Mouse (Mus musculus): ENCODE measurements at regions not wholly inside any gene's neighbourhood (a gene's known extent, or its start where the extent isn't known, plus 50 kb on each side); places are given as distances from the start of the nearest gene placed in this dataset.

GRCm38 (mm10) chr16:75304743-75305142 lies 281.1 kb downstream of the Lipi start:
- no peak for DNase-seq (ENCODE audit: low read depth, low spot score)

GRCm38 (mm10) chr16:75297416-75297815 lies 288.4 kb downstream of the Lipi start:
- DNase-seq (ENCODE audit: low read depth, low spot score): no peak

- DNase-seq (ENCODE audit: low read depth, low spot score): no peak
Observed at GRCm38 (mm10) chr16:75292736-75293428, 293.0 kb downstream of the Lipi start.

DNA sequence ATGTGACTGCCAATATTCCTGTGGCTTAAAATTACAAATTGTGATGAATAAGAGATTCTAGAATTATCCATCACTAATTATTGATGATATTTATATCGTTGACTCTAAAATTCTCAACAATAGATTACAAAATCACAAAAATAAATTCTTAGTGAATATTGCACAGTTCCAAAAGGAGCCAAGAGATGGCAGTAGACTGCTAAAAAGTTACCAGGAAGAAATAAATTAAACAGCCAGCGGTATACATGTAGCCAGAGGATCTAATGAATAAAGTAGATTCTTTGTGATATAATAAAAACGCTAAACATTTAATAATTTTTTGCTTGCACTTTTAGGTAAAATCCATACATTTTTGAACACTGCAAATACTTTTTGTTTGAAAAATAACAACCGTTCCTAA lies 294.7 kb downstream of the Lipi start:
- DNase-seq (ENCODE audit: low read depth, low spot score): no peak

GRCm38 (mm10) chr16:75287150-75287549 lies 298.7 kb downstream of the Lipi start:
- no peak for DNase-seq (ENCODE audit: low read depth, low spot score)

GRCm38 (mm10) chr16:75285811-75286210 lies 300.1 kb downstream of the Lipi start:
- no peak for DNase-seq (ENCODE audit: low read depth, low spot score)

- DNase-seq (ENCODE audit: low read depth, low spot score): no peak
Observed at GRCm38 (mm10) chr16:75263903-75264302, 322.0 kb downstream of the Lipi start.

DNA sequence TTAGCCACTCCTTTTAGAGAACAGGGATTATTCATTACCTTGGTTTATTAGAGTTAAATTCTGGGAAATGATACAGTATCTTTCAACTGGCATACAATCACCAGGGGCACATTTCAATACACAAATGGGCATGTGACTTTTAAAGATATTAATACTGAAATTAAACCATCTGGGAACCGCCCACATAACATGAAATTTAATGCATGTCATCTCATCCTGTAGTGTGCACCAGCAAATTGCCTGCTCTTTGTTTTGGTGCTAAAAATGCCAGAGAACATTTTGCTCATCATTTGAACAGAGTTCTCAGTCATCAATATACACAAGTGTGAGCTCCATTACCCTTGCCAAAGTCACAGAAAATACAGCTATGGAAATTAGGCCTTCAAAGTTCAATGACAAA lies 330.9 kb downstream of the Lipi start:
- no peak for DNase-seq (ENCODE audit: low read depth, low spot score)

GRCm38 (mm10) chr16:75249170-75249569 lies 336.7 kb downstream of the Lipi start:
- no peak for DNase-seq (ENCODE audit: low read depth, low spot score)

- DNase-seq (ENCODE audit: low read depth, low spot score): no peak
Observed at GRCm38 (mm10) chr16:75240383-75240782, 345.5 kb downstream of the Lipi start.

DNA sequence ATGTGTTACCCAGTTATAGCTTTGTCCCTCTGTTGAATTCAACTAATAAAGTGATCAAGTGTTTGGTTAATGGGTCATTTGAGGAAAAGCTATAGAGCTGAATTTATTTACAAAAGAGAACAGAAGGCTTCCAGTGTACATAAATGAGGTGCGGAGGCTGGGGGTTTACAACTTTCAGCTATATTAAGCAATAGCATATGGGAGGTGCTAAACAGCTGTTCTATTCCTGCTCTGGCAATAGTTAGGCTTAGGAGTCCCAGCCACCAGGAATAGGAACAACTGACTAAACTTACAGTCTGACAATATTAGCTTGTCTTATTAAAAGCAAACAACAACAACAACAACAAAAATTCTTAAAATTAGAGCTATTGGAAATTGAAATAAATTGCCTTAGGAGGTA lies 353.7 kb downstream of the Lipi start:
- no peak for DNase-seq (ENCODE audit: low read depth, low spot score)

DNA sequence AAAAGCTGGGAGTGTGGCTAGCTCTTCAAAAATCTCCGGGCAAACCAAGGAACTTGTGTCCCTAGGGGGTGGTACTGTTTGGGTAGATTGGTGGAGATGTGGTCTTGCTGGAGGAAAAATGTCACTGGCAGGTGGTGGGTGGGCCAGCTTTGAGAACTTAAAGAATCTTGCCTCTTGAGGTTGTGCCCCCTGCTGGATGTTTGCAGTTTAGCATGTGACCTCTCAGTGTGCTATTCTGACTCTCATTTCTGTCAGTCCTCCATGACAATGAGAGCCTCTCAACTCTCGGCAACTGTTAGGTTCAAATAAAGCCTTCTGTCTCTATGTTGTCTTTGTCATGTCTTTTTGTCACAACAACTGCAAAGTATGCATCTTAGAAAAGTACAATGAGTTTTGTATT lies 392.5 kb downstream of the Lipi start:
- DNase-seq (ENCODE audit: low read depth, low spot score): no peak

DNA sequence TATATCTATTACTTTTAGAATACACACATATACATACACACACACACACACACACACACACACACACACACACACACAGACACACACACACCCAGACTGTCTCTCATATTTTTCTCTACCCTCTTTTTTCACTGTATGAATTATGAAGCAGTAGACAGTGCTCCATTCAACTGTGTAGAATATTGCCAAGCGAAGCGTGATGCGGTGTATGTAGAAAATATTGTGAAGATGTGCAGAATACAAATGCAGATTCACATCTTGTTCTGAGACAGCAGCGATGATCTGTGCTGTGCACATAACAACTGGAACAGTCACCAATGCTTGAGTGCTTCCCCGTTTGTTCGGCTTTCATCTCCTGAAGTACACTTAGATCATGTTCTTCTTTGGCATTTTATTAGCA lies 395.5 kb downstream of the Lipi start:
- no peak for DNase-seq (ENCODE audit: low read depth, low spot score)

DNA sequence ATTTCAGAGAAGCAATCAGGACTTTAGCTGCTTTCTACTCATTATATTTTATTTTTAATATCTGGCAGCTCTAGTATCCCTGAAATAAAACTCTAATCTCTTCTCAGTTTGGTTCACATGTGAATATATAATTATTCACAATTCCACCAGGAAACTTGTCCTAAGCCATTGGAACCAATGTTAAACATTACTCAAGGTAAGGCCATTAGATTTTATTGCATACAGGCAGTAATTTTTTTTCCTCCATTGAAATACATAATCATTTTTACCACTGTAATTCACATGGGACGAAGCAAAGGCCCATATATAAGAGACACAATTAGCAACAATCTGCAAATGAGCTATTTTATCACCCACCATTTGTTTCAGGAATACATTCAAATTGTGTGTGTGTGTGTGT lies 419.8 kb downstream of the Lipi start:
- no peak for DNase-seq (ENCODE audit: low read depth, low spot score)

GRCm38 (mm10) chr16:75164969-75165726 lies 420.7 kb downstream of the Lipi start:
- no peak for DNase-seq (ENCODE audit: low read depth, low spot score)

DNA sequence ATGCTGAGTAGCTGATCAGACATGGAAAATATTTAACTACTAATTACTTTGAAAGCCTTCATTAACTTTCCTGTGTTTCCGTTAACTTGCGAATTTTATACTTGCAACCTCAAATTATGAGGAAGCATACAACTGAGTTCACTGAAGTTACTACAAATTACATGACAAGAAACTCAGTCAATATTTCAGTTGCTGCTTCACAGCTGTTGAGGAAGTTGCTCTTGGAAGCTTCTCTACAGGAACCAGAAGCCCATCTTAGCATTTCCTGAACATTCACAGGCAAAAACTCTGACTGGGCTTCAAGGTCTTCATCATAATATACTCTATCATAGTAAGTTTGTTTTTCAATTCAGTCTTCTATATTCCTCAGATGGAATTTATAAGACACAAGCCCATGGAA lies 426.1 kb downstream of the Lipi start:
- no peak for DNase-seq (ENCODE audit: low read depth, low spot score)

GRCm38 (mm10) chr16:75155441-75156038 lies 430.3 kb downstream of the Lipi start:
- DNase-seq (ENCODE audit: low read depth, low spot score): no peak
